In the genomic region with DNA sequence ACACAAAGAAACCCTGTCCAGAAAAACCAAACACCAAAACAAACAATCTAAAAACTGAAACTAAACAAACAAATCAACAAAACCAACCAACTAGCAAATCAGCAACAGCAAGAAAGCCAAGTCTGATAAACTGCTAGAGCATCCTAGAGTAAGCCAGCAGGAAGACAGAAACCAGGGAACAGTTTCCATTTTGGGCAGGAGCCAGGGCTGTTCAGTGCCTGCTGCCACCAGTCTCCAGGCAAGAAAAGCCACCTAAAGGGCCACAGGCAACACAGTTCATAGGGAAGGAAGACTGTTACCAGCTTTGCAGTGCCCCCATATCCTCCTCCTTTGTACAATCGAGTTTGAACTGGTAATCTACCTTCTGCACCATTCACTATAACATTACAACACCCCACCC, we compare ENCODE assay signal across 22 mouse cellular contexts.
A peak's percentile ranks its signal among the peaks of the same experiment; 100 is the strongest.
DNase-seq lines count a peak whose midpoint lies in the region; TF ChIP-seq lines count a peak whose summit lies in the region.
"Had no signal": no experiment of that assay in that cellular context is flagged by ENCODE, and none has a peak within 500 bp of the region (broad histone marks: within the 10 kb centered on the region; RNA-seq: fewer than 3 reads in every experiment).

No protein-coding gene starts in this region.

- TF ChIP-seq CTCF in layer of hippocampus, adult 2 months (conservative IDR thresholded peaks at IDR 0.05) = no peak
- TF ChIP-seq CTCF in brain, embryonic 14.5 days (IDR thresholded peaks at IDR 0.05; ENCODE audit: borderline replicate concordance, extremely low read depth, insufficient read depth, insufficient read length) = no peak

- no peak for TF ChIP-seq POLR2A in brain, embryonic 14.5 days (IDR thresholded peaks at IDR 0.05; ENCODE audit: borderline replicate concordance, extremely low read depth, insufficient read depth, insufficient read length, poor library complexity, severe bottlenecking)

- DNase-seq in cerebellum, postnatal 10 days = peak; percentile 62 to 64
- DNase-seq in cerebellum, adult 11-12 months = no peak
- DNase-seq in cerebellum, postnatal 36 days = peak; percentile 24 to 30
- no peak for DNase-seq in cerebellum, adult 9-10 months
- DNase-seq in layer of hippocampus, adult 2 months (ENCODE audit: low spot score in 2 of 2) = peak; percentile 4 to 30
- DNase-seq in layer of hippocampus, adult 9-11 months = no peak
- DNase-seq in brain, embryonic 14.5 days (ENCODE audit: low read depth) = peak; percentile 29
- DNase-seq in spleen, adult 18-20 months = no peak
- DNase-seq: adrenal gland, postnatal 10 days; adrenal gland, postnatal 36 days; B cell, adult 2 months; gastrocnemius, postnatal 10 days; heart, adult 18-20 months; heart, postnatal 10 days; heart, postnatal 4 days; kidney, adult 18-20 months; kidney, adult 9 months had no signal

- H3K27ac ChIP-seq in layer of hippocampus, adult 2 months = no peak overlapping the region
- H3K27ac ChIP-seq: forebrain, embryonic 10.5 days; forebrain, embryonic 13.5 days; heart, embryonic 15.5 days; hindbrain, embryonic 15.5 days had no signal

- no peak overlapping the region for H3K4me3 ChIP-seq in layer of hippocampus, adult 2 months
- H3K4me3 ChIP-seq: forebrain, embryonic 10.5 days; forebrain, embryonic 13.5 days; heart, embryonic 12.5 days; heart, embryonic 15.5 days; hindbrain, embryonic 15.5 days had no signal

Comparison
In these comparisons a context has a peak if more than half of its experiments do, and no peak if none do; other contexts are left out.
1. DNase-seq: peak in cerebellum, postnatal 10 days (2 of 2), cerebellum, postnatal 36 days (2 of 2), layer of hippocampus, adult 2 months (2 of 2) and brain, embryonic 14.5 days (single experiment); none in cerebellum, adult 11-12 months (single experiment), cerebellum, adult 9-10 months (single experiment), layer of hippocampus, adult 9-11 months (single experiment) and spleen, adult 18-20 months (0 of 2).